Mouse (Mus musculus) lung, embryonic 15.5 days (tissue): ENCODE measurements around the gene Mccc1. TPM values are rescaled to one million over a fixed set of nuclear protein-coding genes. Genes with fewer than 3 reads are reported as not detected.

Source experiments
- ATAC-seq: fragments of 200-750 bp; cut with Nextera tagmentation; 2 replicates; pipeline ENCODE4 v1.8.0; 2017; ENCODE audit warnings: moderate number of reproducible peaks, borderline replicate concordance; ENCODE audit not compliant: low FRiP score, low TSS enrichment; ENCODE audit errors: extremely low read depth
- H3K27ac ChIP-seq: fragments of 300-500 bp; sonication (generic); 2 replicates; pipeline ENCODE4 v1.5.1; 2015; ENCODE audit warnings: moderate library complexity, mild to moderate bottlenecking, inconsistent platforms
- H3K27me3 ChIP-seq: fragments of 300-500 bp; sonication (generic); 2 replicates; pipeline ENCODE4 v1.6.1; 2015; ENCODE audit warnings: inconsistent platforms
- H3K36me3 ChIP-seq: fragments of 300-500 bp; sonication (generic); 2 replicates; pipeline ENCODE4 v1.6.1; 2015; ENCODE audit warnings: inconsistent platforms
- H3K4me1 ChIP-seq: fragments of 300-500 bp; sonication (generic); 2 replicates; pipeline ENCODE4 v1.6.1; 2015; ENCODE audit warnings: inconsistent platforms
- H3K4me2 ChIP-seq: fragments of 300-500 bp; sonication (generic); 2 replicates; pipeline ENCODE4 v1.6.1; 2015; ENCODE audit warnings: inconsistent platforms, mild to moderate bottlenecking, moderate library complexity
- H3K4me3 ChIP-seq: fragments of 300-500 bp; sonication (generic); 2 replicates; pipeline ENCODE4 v1.5.1; 2015; ENCODE audit warnings: mild to moderate bottlenecking, inconsistent platforms
- H3K9ac ChIP-seq: fragments of 300-500 bp; sonication (generic); 2 replicates; pipeline ENCODE4 v1.6.1; 2015; ENCODE audit warnings: inconsistent platforms
- H3K9me3 ChIP-seq: fragments of 300-500 bp; sonication (generic); 2 replicates; pipeline ENCODE4 v1.6.1; 2016; ENCODE audit warnings: inconsistent platforms
- WGBS: fragments of 180-500 bp; shearing (Covaris S2); methylation state at CpG from one replicate; pipeline ENCODE4 v1.1.7; 2015; 5-methylcytosine and 5-hydroxymethylcytosine counted together
- polyA plus RNA-seq: library from polyadenylated mRNA; unstranded; fragments of >200 nt; fragmentation: Nextera tagmentation; extraction: Ambion mirVana; gene quantifications from 2 replicates; pipeline ENCODE4 v1.2.1, GENCODE M21; 2015

The Mccc1 gene
- polyA plus RNA-seq, 1 experiment from 2014 or later, result 36.7 TPM

DNA sequence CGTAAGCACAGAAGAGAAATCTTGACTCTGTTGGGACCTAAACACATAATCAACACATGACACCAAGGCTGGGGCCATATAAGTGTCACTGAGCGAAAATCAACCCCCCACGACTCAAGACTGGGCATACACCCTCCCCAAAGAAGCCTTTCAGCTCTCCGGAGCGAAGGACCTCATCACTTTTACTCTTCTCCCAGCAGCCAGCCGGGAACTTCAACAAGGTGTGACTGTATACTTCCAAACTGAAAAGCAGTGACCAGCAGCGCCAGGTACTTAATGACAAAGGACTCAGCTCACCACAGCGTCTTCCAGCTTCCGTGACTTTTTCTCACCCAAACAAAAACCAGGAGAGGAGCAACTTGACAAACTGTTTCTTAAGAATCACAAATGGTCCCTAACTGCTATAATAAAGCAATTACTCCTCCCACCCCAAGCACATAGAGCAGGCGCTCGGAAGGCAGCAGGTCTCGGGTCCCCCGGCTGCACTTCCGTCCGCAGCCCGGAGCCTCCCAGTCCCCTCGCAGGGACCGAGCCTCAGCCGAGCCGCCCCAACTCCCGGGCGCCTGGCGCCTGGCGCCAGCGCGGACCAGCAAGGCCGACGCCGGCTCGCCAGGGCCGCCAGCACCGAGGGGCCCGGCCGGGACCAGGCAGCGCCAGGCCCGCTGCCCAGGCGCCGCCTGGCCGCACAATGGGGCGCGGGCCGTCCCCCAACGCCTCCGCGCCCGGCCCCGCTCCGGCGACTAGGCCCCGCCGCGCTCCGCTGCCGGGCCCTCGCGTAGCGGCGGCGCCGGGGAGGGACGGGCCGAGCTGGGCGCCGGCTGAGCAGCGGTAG is 68.4 kb downstream of the Mccc1 start:
- under 1% methylated on average over 57 of the region's 65 CpGs for WGBS
- Histone ChIP-seq H3K4me2 (peak overlapping the region; percentile 79), H3K27ac (peak overlapping the region; percentile 95), H3K4me1 (peaks cover 24% of the 10 kb centered on the region), H3K27me3 (no peaks in the 10 kb centered on the region), H3K36me3 (no peaks in the 10 kb centered on the region), H3K4me3 (peak overlapping the region; percentile 87), H3K9me3 (no peaks in the 10 kb centered on the region), H3K9ac (peak overlapping the region; percentile 94)
- peak; percentile 74 for ATAC-seq

DNA sequence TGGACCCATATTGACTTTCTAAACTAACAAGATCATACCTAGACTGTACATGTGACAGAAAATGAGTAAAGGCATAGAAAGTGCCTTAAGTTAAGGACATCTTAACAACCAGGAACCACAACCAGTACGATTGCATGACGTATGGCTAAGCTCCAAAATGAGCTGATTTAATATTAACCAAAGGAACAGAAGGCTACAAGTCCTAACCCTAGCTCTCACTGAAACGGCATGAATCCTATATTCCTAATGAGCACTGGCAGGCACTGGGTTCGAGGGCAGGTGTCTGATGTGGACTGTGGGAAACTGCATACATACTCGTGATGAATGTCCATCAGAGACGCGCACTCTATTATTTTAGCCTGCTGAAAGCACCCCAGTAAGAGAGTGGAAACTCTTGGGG is 69.1 kb downstream of the Mccc1 start:
- Histone ChIP-seq H3K27ac (peak overlapping the region; percentile 95; the same call in 1 of the 2 replicates), H3K4me1 (peaks cover 24% of the 10 kb centered on the region), H3K4me3 (peak overlapping the region; percentile 87)

DNA sequence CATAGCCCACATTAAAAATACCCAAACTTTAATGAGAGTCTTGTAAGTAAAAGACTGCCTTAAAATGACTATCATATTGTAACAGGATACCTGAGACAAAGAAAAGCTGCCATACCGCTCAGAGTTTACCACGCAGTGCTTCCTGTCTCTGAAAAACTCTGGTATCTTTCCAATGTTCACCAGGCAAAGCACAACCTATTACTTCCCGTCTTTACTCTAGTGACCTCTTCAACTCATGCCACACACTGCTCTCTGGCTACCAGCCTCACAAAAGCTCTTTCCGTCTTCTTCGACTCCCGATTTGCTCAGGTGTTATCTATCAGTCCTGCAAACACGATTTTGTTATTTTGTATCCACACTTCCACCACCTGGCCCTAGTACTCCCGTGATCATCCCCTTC is 70.6 kb downstream of the Mccc1 start:
- peak overlapping the region; percentile 6; the same call in 1 of the 2 replicates for H3K4me3 ChIP-seq
- no peaks in the 10 kb centered on the region for H3K36me3 ChIP-seq
- no peak overlapping the region for H3K27ac ChIP-seq
- H3K9ac ChIP-seq, result no peak overlapping the region
- peaks cover 24% of the 10 kb centered on the region for H3K4me1 ChIP-seq
- no peak for ATAC-seq
- no peaks in the 10 kb centered on the region for H3K9me3 ChIP-seq
- peak overlapping the region; percentile 6; the same call in 1 of the 2 replicates for H3K4me2 ChIP-seq
- no peaks in the 10 kb centered on the region for H3K27me3 ChIP-seq
- WGBS, result 31% methylated on average over 8 of the region's 8 CpGs

More for the DNA sequence above, 69.1 kb downstream of the Mccc1 start:
- H3K36me3 ChIP-seq, result no peaks in the 10 kb centered on the region
- 21% methylated on average over 7 of the region's 7 CpGs for WGBS
- H3K9ac ChIP-seq, result peak overlapping the region; percentile 94
- no peak for ATAC-seq
- peak overlapping the region; percentile 79 for H3K4me2 ChIP-seq
- no peaks in the 10 kb centered on the region for H3K9me3 ChIP-seq
- no peaks in the 10 kb centered on the region for H3K27me3 ChIP-seq

DNA sequence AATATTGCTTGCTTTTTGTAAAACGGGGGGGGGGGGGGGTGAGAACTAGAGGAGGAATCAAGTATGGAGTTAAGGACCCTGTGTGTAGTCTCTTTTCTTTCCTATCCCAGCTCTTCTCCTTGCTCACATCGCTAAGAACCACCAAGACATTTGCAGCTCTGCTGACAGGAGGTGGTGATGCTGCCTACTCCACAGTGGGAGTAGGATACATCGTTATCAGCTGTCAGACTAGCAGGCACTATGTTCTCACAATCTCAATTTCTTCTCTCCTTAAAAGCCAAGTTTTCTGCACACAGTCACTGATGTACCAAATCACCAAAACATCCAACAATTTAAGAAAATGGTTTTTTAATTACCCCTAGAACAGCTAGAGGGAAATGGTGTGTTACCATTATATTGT is 71.1 kb downstream of the Mccc1 start:
- WGBS, result 44% methylated on average over 3 of the region's 3 CpGs
- no peak overlapping the region for H3K27ac ChIP-seq

DNA sequence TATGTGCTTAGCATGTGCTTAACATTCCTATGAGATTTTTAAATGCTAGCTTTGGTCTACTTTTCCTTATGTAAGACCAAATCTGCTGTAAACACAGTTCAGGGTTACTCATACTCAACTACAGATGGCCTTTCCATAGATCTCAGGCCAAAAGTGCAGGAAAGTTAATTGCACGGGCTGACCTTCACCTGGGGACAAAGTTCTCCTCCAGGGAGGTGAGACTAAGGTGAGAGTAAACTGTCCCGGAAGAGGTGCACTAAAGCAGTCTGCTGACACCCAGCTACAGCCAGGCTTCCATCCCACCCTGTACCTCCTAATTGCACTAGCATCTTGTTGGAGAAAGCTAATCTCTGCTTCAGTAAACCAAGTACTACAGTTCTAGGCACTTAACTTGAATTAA is 74.6 kb downstream of the Mccc1 start:
- Histone ChIP-seq H3K36me3 (no peaks in the 10 kb centered on the region), H3K4me1 (peaks cover 16% of the 10 kb centered on the region), H3K27me3 (no peaks in the 10 kb centered on the region), H3K4me2 (no peak overlapping the region), H3K4me3 (no peak overlapping the region), H3K9ac (no peak overlapping the region), H3K9me3 (no peaks in the 10 kb centered on the region), H3K27ac (no peak overlapping the region)
- no peak for ATAC-seq
- WGBS, result 70% methylated on average over 2 of the region's 2 CpGs

More for the DNA sequence above, 71.1 kb downstream of the Mccc1 start:
- no peaks in the 10 kb centered on the region for H3K27me3 ChIP-seq
- H3K36me3 ChIP-seq, result no peaks in the 10 kb centered on the region
- H3K9me3 ChIP-seq, result no peaks in the 10 kb centered on the region
- H3K4me1 ChIP-seq, result peaks cover 24% of the 10 kb centered on the region
- H3K4me2 ChIP-seq, result no peak overlapping the region
- no peak overlapping the region for H3K4me3 ChIP-seq
- ATAC-seq, result no peak
- H3K9ac ChIP-seq, result no peak overlapping the region

DNA sequence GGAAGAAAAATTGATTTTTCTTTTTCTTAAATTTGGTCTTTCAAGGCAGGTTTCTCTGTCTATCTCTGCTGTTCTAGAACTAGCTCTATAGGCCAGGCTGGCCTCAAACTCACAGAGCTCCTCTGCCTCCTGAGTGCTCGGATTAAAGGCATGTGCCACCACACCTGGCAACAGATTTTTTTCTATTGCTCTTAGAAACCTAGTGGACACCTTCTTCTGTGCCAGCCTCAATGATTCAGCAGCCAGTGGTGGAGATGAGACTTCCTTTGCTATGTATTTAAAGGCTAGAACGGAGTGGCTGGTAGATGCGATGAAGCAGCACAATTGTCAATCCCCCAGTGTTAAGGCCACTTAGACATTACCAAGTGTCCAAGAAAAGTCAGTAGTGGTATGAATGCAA is 76.5 kb downstream of the Mccc1 start:
- WGBS, result 81% methylated on average over 3 of the region's 3 CpGs
- Histone ChIP-seq H3K36me3 (no peaks in the 10 kb centered on the region), H3K27me3 (no peaks in the 10 kb centered on the region), H3K27ac (no peak overlapping the region), H3K9me3 (no peaks in the 10 kb centered on the region), H3K4me3 (no peak overlapping the region), H3K4me1 (peaks cover 8% of the 10 kb centered on the region), H3K4me2 (no peak overlapping the region), H3K9ac (no peak overlapping the region)
- no peak for ATAC-seq

DNA sequence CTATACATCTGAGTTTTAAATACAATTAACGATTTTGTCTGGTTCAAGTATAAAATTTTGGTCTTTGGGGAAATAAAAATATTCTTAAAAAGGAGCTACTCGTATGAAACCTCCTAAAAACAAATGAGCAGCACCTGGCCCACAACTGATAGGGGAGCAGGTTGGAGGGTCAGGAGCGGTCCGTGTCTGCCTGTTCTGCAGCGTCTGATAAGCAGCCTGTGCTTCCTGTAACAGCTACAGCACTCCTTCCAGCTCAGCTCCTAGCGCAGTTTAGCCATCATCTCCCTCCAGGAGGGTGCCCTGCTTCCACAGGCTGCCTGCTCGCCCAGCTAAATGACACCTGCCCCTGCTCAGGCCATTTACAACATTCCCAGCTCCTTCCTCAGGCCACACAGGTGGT is 77.0 kb downstream of the Mccc1 start:
- no peak; the same call in 1 of the 2 replicates for ATAC-seq
- H3K9ac ChIP-seq, result no peak overlapping the region
- 42% methylated on average over 7 of the region's 7 CpGs for WGBS
- no peaks in the 10 kb centered on the region for H3K9me3 ChIP-seq
- no peak overlapping the region for H3K27ac ChIP-seq
- no peaks in the 10 kb centered on the region for H3K27me3 ChIP-seq
- H3K36me3 ChIP-seq, result no peaks in the 10 kb centered on the region
- no peak overlapping the region for H3K4me2 ChIP-seq
- peaks cover 8% of the 10 kb centered on the region for H3K4me1 ChIP-seq
- no peak overlapping the region for H3K4me3 ChIP-seq

DNA sequence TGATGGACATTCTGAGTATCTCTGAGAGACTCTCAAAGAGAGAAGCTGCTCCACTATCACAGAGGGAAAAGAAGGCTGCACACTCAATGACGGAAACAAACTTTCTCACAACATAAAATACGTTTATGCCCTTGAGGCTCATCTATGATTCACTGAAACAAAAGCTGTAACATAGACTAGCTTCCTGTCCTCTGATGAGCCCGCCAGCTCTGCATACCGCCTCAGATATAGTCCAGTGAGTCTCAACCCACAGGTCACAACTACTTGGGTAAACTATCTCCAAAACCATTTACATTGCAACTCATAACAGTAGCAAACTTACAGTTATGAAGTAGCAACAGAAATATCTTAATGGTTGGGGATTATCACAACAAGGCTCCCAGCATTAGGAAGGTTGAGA is 78.0 kb downstream of the Mccc1 start:
- Histone ChIP-seq H3K9ac (no peak overlapping the region), H3K4me1 (peaks cover 8% of the 10 kb centered on the region), H3K36me3 (peaks cover 7% of the 10 kb centered on the region; the same call in 1 of the 2 replicates), H3K27me3 (no peaks in the 10 kb centered on the region), H3K4me2 (no peak overlapping the region), H3K9me3 (no peaks in the 10 kb centered on the region), H3K4me3 (no peak overlapping the region), H3K27ac (no peak overlapping the region)
- WGBS, result 49% methylated on average over 4 of the region's 4 CpGs
- no peak for ATAC-seq

DNA sequence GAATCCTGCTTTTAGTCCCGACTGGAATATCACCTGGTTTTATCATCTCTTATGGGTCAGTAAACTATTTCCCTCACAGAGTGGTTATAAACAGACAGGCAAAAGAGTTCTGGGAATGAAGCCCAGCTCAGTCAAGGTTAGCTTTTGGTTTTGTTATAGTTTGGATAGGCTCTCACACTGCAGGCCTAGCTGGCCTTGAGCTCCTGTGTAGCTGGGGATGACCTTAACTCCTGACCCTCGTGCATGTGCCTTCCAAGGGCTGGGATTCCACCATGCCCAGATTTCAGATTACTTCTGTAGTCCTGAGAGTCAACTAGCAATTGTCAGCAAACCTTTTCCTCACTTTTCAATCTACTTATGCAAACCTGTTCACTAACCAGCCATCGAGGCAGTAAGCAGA is 82.2 kb downstream of the Mccc1 start:
- Histone ChIP-seq H3K9me3 (no peaks in the 10 kb centered on the region), H3K4me2 (no peak overlapping the region), H3K27ac (no peak overlapping the region), H3K27me3 (no peaks in the 10 kb centered on the region), H3K36me3 (peaks cover 37% of the 10 kb centered on the region; the same call in 1 of the 2 replicates), H3K4me1 (no peaks in the 10 kb centered on the region; the same call in 1 of the 2 replicates), H3K9ac (no peak overlapping the region), H3K4me3 (no peak overlapping the region)
- 75% methylated on average over 3 of the region's 3 CpGs for WGBS
- ATAC-seq, result no peak

Other genes with a start within 250 kb of the Mccc1 start
- 33.2 and 33.6 TPM in 2 replicates for gene Atp11b, start 246.6 kb downstream of the Mccc1 start, polyA plus RNA-seq
- 99.9 and 103 TPM in 2 replicates for gene Dcun1d1, start 63.2 kb downstream of the Mccc1 start, polyA plus RNA-seq
- not detected in 2 replicates for gene Ccdc144b, start 52.9 kb upstream of the Mccc1 start, polyA plus RNA-seq
- 77.9 and 89.9 TPM in 2 replicates for gene Acad9, start 65.3 kb upstream of the Mccc1 start, polyA plus RNA-seq
- 7.3 and 7.9 TPM in 2 replicates for gene D3Ertd254e, start 150.3 kb upstream of the Mccc1 start, polyA plus RNA-seq
- 0.13 and 0.17 TPM in 2 replicates for gene Qrfpr, start 221.6 kb upstream of the Mccc1 start, polyA plus RNA-seq